Mouse (Mus musculus): ENCODE results near the gene Cstf2. TPM values are rescaled to one million over a fixed set of nuclear protein-coding genes. Genes with fewer than 3 reads are reported as not detected.

Cstf2 gene
- polyA plus RNA-seq, 1 experiment from 2014 or later = 70.5 TPM

GRCm38 (mm10) chrX:134132295-134132694 is 73.3 kb downstream of the Cstf2 start:
- no peaks in the 10 kb centered on the region for H3K9me3 ChIP-seq
- WGBS = 27% methylated on average over 5 of the region's 5 CpGs
- no peaks in the 10 kb centered on the region; the same call in 1 of the 2 replicates for H3K27me3 ChIP-seq (replicated peaks)
- H3K4me3 ChIP-seq = no peak overlapping the region
- no peaks in the 10 kb centered on the region for H3K4me1 ChIP-seq
- H3K27ac ChIP-seq = no peak overlapping the region
- ATAC-seq (replicated peaks) = no peak
- no peak overlapping the region for H3K4me2 ChIP-seq
- H3K9ac ChIP-seq = no peak overlapping the region
- H3K36me3 ChIP-seq (replicated peaks) = no peaks in the 10 kb centered on the region

- no peak overlapping the region for H3K9ac ChIP-seq
- H3K9me3 ChIP-seq = no peaks in the 10 kb centered on the region
- H3K4me2 ChIP-seq = no peak overlapping the region
- H3K27ac ChIP-seq = no peak overlapping the region
- no peak overlapping the region for H3K4me3 ChIP-seq
- no peak for ATAC-seq (replicated peaks)
- H3K4me1 ChIP-seq = no peaks in the 10 kb centered on the region
- H3K27me3 ChIP-seq (replicated peaks) = no peaks in the 10 kb centered on the region; the same call in 1 of the 2 replicates
- 47% methylated on average over 3 of the region's 3 CpGs for WGBS
- no peaks in the 10 kb centered on the region for H3K36me3 ChIP-seq (replicated peaks)
Measured at GRCm38 (mm10) chrX:134133821-134134220, 74.8 kb downstream of the Cstf2 start.

Small RNAs within 50 kb of the gene (microRNA-seq; reads per million reads assigned to microRNA genes)
- not detected for gene Mir3112

Other genes with a start within 250 kb of the Cstf2 start
- gene Tnmd, start 208.2 kb upstream of the Cstf2 start, polyA plus RNA-seq (2015; fragmentation: Nextera tagmentation; extraction: Ambion mirVana) = 0.17 and 0.40 TPM in 2 replicates
- gene Tspan6, start 160.8 kb upstream of the Cstf2 start, polyA plus RNA-seq (2015; fragmentation: Nextera tagmentation; extraction: Ambion mirVana) = 257 and 267 TPM in 2 replicates
- 1.6 and 1.7 TPM in 2 replicates for gene Srpx2, start 150.8 kb upstream of the Cstf2 start, polyA plus RNA-seq (2015; fragmentation: Nextera tagmentation; extraction: Ambion mirVana)
- 0.74 and 0.75 TPM in 2 replicates for gene Sytl4, start 77.4 kb upstream of the Cstf2 start, polyA plus RNA-seq (2015; fragmentation: Nextera tagmentation; extraction: Ambion mirVana)
- gene Xkrx, start 102.9 kb downstream of the Cstf2 start, polyA plus RNA-seq (2015; fragmentation: Nextera tagmentation; extraction: Ambion mirVana) = 1.0 and 1.2 TPM in 2 replicates
- not detected in 2 replicates for gene Arl13a, start 128.3 kb downstream of the Cstf2 start, polyA plus RNA-seq (2015; fragmentation: Nextera tagmentation; extraction: Ambion mirVana)
- 0.10 and 0.14 TPM in 2 replicates for gene Nox1, start 162.8 kb downstream of the Cstf2 start, polyA plus RNA-seq (2015; fragmentation: Nextera tagmentation; extraction: Ambion mirVana)
- 4.8 and 5.5 TPM in 2 replicates for gene Trmt2b, start 217.8 kb downstream of the Cstf2 start, polyA plus RNA-seq (2015; fragmentation: Nextera tagmentation; extraction: Ambion mirVana)
- gene Tmem35a, start 236.0 kb downstream of the Cstf2 start, polyA plus RNA-seq (2015; fragmentation: Nextera tagmentation; extraction: Ambion mirVana) = 116 and 120 TPM in 2 replicates
- 5.2 and 6.3 TPM in 2 replicates for gene Cenpi, start 248.9 kb downstream of the Cstf2 start, polyA plus RNA-seq (2015; fragmentation: Nextera tagmentation; extraction: Ambion mirVana)